Mouse (Mus musculus) c-Kit-negative CD71-positive TER-119-positive erythroid progenitor cells, embryonic 14.5 days (primary cell): Measurements from ENCODE around the gene Olfr790.

Experiments
- DNase-seq: peaks from one replicate; pipeline ENCODE4 v3.0.0-alpha.2; 2013; ENCODE audit warnings: low read depth, low spot score

Gene Olfr790

DNA sequence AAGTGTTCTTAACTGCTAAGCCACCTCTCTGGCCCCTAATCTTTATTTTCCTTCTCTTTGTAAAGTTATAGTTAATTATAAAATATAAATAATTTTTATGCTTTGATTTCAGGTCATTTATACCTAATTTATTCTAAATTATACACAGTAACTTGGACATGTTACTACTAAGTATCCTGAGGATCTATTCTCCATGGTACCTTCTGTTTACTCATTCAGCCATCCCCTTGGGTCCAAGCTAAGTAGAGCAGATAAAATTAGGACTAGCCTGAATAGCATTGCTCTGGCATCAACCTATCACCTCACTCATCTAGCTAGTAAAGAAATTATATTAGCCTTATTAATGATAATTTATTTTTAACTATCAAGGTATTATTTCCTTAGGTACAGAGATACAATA is at the start of gene Olfr790:
TSS of gene Olfr790 (plus strand) at position 301 of the 400 bp plus-strand sequence.
- no peak for DNase-seq

DNA sequence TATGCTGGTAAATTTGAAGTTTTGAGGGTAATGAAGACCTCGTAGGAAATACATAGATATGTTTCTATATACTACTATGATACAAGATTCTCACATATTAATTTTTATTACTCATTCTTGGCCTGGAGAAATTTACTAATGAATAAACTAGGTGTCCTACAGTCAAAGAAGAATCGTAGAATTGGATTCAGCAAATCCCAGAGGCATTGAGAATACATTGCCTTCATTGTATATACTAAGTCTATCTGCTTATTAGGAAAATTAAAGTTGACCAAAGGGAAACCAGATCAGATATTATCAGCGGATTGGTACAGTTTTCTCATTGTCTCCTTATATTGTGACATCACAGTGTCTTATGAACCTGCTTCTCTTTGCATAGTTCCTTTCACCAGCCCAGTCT is 36.7 kb upstream of the Olfr790 start, which contains the start of gene Olfr787:
TSS of gene Olfr787 (plus strand) at position 301 of the 400 bp plus-strand sequence.
- no peak for DNase-seq

DNA sequence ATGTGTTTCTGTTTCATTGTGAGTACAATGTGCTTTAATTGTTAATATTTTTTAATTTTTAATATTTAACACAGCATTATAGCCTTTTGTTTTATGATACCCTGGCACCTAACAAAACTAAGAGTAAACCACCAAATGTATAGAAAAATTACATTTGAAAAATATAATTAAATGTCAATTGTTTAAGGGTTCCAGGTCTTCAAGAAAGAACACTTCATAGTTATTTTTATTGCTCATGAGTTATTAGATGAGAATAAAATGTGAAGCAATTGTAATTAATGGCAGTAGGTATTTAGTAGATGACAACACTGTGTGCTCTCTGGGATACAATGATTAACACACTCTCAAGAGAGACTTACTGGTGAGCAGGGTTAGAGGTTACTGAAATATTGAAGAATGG is 27.6 kb upstream of the Olfr790 start, which contains the start of gene Olfr788:
TSS of gene Olfr788 (plus strand) at position 301 of the 400 bp plus-strand sequence.
- DNase-seq: no peak

DNA sequence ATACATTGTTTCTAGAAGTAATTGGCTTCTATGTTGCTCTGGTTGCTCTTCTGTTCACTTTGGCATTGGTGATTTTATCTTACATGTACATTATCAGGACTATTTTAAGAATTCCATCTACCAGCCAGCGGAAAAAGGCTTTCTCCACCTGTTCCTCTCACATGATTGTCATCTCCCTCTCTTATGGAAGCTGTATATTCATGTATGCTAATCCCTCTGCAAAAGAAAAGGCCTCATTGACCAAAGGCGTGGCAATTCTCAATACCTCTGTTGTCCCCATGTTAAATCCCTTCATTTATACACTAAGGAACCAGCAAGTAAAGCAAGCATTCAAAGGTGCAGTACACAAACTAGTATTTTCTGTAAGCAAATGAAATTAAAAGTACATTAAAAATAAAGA is 25.0 kb upstream of the Olfr790 start:
- DNase-seq: no peak

DNA sequence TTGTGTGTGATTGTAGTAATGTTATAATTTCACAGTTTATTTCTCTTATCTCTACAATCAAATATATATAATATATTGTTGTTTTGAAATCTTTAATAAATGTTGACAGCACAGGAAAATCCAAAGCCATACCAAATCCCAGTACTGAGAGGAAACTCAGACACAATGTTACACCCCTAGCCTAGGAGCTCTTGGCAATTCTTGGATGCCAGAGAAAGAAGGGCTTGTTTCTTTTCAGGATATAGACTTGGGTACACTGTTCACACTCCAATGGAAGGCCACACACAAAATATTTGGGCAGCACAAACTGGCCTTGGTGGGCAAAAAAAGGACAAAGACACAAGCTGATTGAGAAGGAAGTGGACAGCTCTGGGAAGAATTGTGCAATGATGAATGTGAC is 24.6 kb upstream of the Olfr790 start:
- DNase-seq: no peak

DNA sequence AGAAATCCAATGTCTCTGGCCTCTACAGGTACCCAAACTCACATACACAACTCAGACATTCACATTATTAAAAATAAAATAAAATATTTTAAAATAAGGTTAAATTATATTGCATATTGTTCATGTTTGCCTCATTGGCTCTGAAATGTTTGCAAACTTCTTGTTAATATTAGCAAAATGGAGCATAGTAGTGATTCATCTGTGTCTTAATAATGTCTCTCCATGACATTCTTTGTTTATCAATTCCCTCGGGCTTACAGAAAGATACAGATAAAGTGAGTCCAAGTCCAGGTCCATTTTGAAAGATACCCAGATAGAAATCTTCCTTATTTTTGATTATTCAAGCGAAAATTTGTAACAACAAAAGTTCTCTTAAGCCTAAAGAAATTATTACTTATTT is 13.8 kb upstream of the Olfr790 start, which contains the start of gene Olfr789:
TSS of gene Olfr789 (plus strand) at position 301 of the 400 bp plus-strand sequence.
- DNase-seq: no peak

DNA sequence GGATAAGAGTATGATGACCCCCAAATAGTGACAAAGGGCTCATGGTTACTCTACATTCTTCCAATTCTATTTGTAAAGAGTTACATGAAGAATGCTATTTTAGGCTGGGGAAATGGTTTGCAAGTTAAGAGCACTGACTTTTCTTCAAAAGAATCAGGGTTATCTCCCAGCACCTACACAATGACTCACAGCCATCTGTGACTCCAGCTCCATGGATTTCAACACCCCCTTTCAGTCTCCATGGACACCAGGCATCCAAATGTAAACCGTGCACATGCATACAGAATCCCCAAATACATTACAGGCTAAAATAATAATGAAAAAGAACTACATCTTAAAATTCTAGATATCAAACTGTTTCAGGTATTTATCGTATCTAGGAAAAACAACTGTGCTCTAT is 8.2 kb upstream of the Olfr790 start:
- no peak for DNase-seq

DNA sequence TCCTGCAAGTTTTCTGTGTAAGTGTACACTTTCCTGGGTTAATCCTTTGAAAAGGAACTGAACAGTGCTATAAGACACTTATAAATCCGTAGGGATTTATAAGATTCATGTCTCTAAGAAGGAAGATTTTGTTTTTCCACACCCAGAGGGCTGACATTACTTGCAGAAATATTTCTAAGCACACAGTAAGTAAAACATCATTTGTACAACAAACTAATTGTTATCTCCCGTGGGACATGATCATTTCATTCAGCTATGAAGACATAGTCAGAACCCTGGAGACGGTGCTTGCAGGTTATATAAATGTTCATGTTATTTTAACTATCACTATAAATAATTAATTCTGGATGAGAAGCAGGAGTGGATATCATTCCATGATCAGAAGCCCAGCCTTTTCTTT is 23.2 kb downstream of the Olfr790 start, which contains the start of gene Olfr791:
TSS of gene Olfr791 (plus strand) at position 301 of the 400 bp plus-strand sequence.
- no peak for DNase-seq

DNA sequence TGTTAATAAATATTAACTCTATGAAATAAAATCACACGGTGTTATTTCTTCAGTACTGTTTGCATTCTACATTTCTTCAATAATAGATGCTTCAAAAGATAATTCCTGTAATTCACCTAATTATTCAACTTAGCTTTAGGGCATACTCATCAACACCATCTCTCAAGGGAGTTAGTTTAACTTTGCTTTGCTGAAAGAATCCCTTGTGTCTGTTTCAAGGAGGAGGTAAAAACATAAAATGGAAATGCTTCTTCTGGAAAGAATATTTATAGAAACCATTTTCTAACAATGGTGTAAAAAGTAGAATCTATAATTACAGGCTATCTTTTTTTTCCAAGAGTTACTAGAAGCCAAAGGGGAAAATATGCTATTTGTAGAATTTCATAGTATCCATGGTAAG is 40.6 kb downstream of the Olfr790 start, which contains the start of gene Olfr792:
TSS of gene Olfr792 (plus strand) at position 301 of the 400 bp plus-strand sequence.
- DNase-seq: no peak

DNA sequence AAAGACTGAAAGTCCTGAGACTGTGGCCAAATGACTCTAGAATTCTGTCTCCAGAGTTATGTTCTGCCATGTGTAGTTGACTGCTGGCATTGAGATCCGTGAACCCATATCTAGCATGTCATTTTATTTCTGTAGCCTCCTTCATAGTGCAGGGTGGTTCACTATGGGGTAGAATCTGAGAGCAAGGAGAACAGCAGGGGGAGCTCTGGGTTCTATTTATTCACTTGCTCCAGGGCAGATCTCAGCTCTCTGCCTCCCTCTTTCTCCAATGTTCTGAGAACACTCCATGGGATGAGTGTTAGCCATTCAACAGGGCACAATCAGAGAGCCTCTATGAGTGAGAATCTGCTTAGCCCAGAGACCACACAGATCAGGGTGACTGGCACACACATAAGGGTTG is 51.1 kb downstream of the Olfr790 start:
- DNase-seq: no peak
